Mouse (Mus musculus) limb, embryonic 12.5 days (tissue): Measurements from ENCODE around the gene Phlpp1. TPM values are rescaled to one million over a fixed set of nuclear protein-coding genes. Genes with fewer than 3 reads are reported as not detected.

ENCODE experiments used
- ATAC-seq: fragments of 200-750 bp; cut with Nextera tagmentation; 2 replicates; pipeline ENCODE4 v1.8.0; 2017; ENCODE audit warnings: low read depth, moderate TSS enrichment; ENCODE audit not compliant: insufficient number of reproducible peaks, insufficient read depth, low FRiP score, low TSS enrichment
- H3K27ac ChIP-seq: fragments of 300-500 bp; sonication (generic); 2 replicates; pipeline ENCODE4 v1.5.1; 2016; ENCODE audit warnings: mild to moderate bottlenecking, moderate library complexity
- H3K27me3 ChIP-seq: fragments of 300-500 bp; sonication (generic); 2 replicates; pipeline ENCODE4 v1.6.1; 2016; ENCODE audit warnings: mild to moderate bottlenecking, moderate library complexity
- H3K36me3 ChIP-seq: fragments of 300-500 bp; sonication (generic); 2 replicates; pipeline ENCODE4 v1.6.1; 2016; ENCODE audit warnings: mild to moderate bottlenecking, moderate library complexity
- H3K4me1 ChIP-seq: fragments of 300-500 bp; sonication (generic); replicated peaks from 2 replicates; pipeline ENCODE4 v1.6.1; 2016
- H3K4me2 ChIP-seq: fragments of 300-500 bp; sonication (generic); 2 replicates; pipeline ENCODE4 v1.6.1; 2016; ENCODE audit warnings: mild to moderate bottlenecking, moderate library complexity
- H3K4me3 ChIP-seq: fragments of 300-500 bp; sonication (generic); replicated peaks from 2 replicates; pipeline ENCODE4 v1.5.1; 2016; ENCODE audit warnings: mild to moderate bottlenecking
- H3K9ac ChIP-seq: fragments of 300-500 bp; sonication (generic); replicated peaks from 2 replicates; pipeline ENCODE4 v1.6.1; 2016; ENCODE audit warnings: mild to moderate bottlenecking, moderate library complexity
- H3K9me3 ChIP-seq: fragments of 300-500 bp; sonication (generic); 2 replicates; pipeline ENCODE4 v1.6.1; 2016; ENCODE audit warnings: mild to moderate bottlenecking, moderate library complexity
- WGBS: fragments of 180-500 bp; shearing (Covaris S2); methylation state at CpG from one replicate; pipeline ENCODE4 v1.1.7; 2016; 5-methylcytosine and 5-hydroxymethylcytosine counted together
- polyA plus RNA-seq: library from polyadenylated mRNA; unstranded; fragments of >200 nt; fragmentation: Nextera tagmentation; extraction: Ambion mirVana; gene quantifications from 2 replicates; pipeline ENCODE4 v1.2.1, GENCODE M21; 2016

Gene Phlpp1
- polyA plus RNA-seq, 1 experiment from 2014 or later, result 5.3 TPM

- Histone ChIP-seq H3K9ac (no peak overlapping the region), H3K4me2 (no peak overlapping the region), H3K27me3 (no peaks in the 10 kb centered on the region), H3K9me3 (no peaks in the 10 kb centered on the region), H3K4me3 (no peak overlapping the region), H3K27ac (no peak overlapping the region), H3K4me1 (no peaks in the 10 kb centered on the region; the same call in 1 of the 2 replicates), H3K36me3 (no peaks in the 10 kb centered on the region)
- no peak for ATAC-seq
- WGBS, result 51% methylated on average over 4 of the region's 4 CpGs
Measured at GRCm38 (mm10) chr1:106428580-106428979, 257.0 kb downstream of the Phlpp1 start.

- no peaks in the 10 kb centered on the region for H3K36me3 ChIP-seq
- H3K4me3 ChIP-seq, result no peak overlapping the region
- H3K9me3 ChIP-seq, result no peaks in the 10 kb centered on the region
- H3K4me2 ChIP-seq, result no peak overlapping the region
- no peaks in the 10 kb centered on the region; the same call in 1 of the 2 replicates for H3K4me1 ChIP-seq
- H3K27me3 ChIP-seq, result no peaks in the 10 kb centered on the region
- H3K9ac ChIP-seq, result no peak overlapping the region
- WGBS, result 79% methylated on average over 2 of the region's 2 CpGs
- H3K27ac ChIP-seq, result no peak overlapping the region
- ATAC-seq, result no peak
Measured at GRCm38 (mm10) chr1:106433580-106433979, 262.0 kb downstream of the Phlpp1 start.

Other genes with a start within 250 kb of the Phlpp1 start
- 1.7 and 1.8 TPM in 2 replicates for gene Zcchc2, start 181.3 kb upstream of the Phlpp1 start, polyA plus RNA-seq